Mouse (Mus musculus) kidney, embryonic 16.5 days (tissue): ENCODE measurements around the gene Kifc3. TPM values are rescaled to one million over a fixed set of nuclear protein-coding genes. Genes with fewer than 3 reads are reported as not detected.

Experiments used
- ATAC-seq: fragments of 200-750 bp; cut with Nextera tagmentation; 2 replicates; pipeline ENCODE4 v1.8.0; 2017; ENCODE audit warnings: moderate TSS enrichment; ENCODE audit not compliant: low FRiP score, low TSS enrichment
- H3K27ac ChIP-seq: fragments of 300-500 bp; sonication (generic); 2 replicates; pipeline ENCODE4 v1.5.1; 2014; ENCODE audit warnings: low read length
- H3K27me3 ChIP-seq: fragments of 300-500 bp; sonication (generic); 2 replicates; pipeline ENCODE4 v1.6.1; 2014; ENCODE audit warnings: low read length, control low read depth, mixed read lengths; ENCODE audit not compliant: insufficient read depth
- H3K36me3 ChIP-seq: fragments of 300-500 bp; sonication (generic); 2 replicates; pipeline ENCODE4 v1.6.1; 2014; ENCODE audit warnings: low read length, control low read depth, mixed read lengths; ENCODE audit not compliant: insufficient read depth
- H3K4me1 ChIP-seq: fragments of 300-500 bp; sonication (generic); 2 replicates; pipeline ENCODE4 v1.6.1; 2014; ENCODE audit warnings: low read length, control low read depth, mixed read lengths; ENCODE audit not compliant: insufficient read depth
- H3K4me2 ChIP-seq: fragments of 300-500 bp; sonication (generic); replicated peaks from 2 replicates; pipeline ENCODE4 v1.6.1; 2014; ENCODE audit warnings: low read depth, low read length
- H3K4me3 ChIP-seq: fragments of 300-500 bp; sonication (generic); 2 replicates; pipeline ENCODE4 v1.5.1; 2014; ENCODE audit warnings: mild to moderate bottlenecking, low read length
- H3K9ac ChIP-seq: fragments of 300-500 bp; sonication (generic); replicated peaks from 2 replicates; pipeline ENCODE4 v1.6.1; 2014; ENCODE audit warnings: low read length
- H3K9me3 ChIP-seq: fragments of 300-500 bp; sonication (generic); 2 replicates; pipeline ENCODE4 v1.6.1; 2016; ENCODE audit warnings: low read length, control low read depth
- whole genome bisulfite sequencing: fragments of 180-500 bp; shearing (Covaris S2); extraction: QIAGEN DNeasy Blood & Tissue Kit; methylation state at CpG from one replicate; pipeline ENCODE4 v1.1.7; 2014; 5-methylcytosine and 5-hydroxymethylcytosine counted together
- polyA plus RNA-seq: library from polyadenylated mRNA; unstranded; fragments of >200 nt; fragmentation: Nextera tagmentation; extraction: Ambion mirVana; gene quantifications from 2 replicates; pipeline ENCODE4 v1.2.1, GENCODE M21; 2015

Kifc3 gene
- polyA plus RNA-seq, 1 experiment from 2014 or later: 37.7 TPM

- Histone ChIP-seq H3K9ac (no peak overlapping the region), H3K36me3 (peaks cover 19% of the 10 kb centered on the region; the same call in 1 of the 2 replicates), H3K27me3 (no peaks in the 10 kb centered on the region), H3K4me1 (peaks cover 22% of the 10 kb centered on the region), H3K27ac (no peak overlapping the region), H3K9me3 (no peaks in the 10 kb centered on the region), H3K4me2 (no peak overlapping the region), H3K4me3 (no peak overlapping the region)
- ATAC-seq: no peak
- WGBS: 72% methylated on average over 5 of the region's 5 CpGs
Measured at GRCm38 (mm10) chr8:95131983-95132382, 70.6 kb downstream of the Kifc3 start.

- 47% methylated on average over 15 of the region's 15 CpGs for WGBS
- no peaks in the 10 kb centered on the region for H3K27me3 ChIP-seq
- no peak overlapping the region for H3K4me3 ChIP-seq
- ATAC-seq: peak; percentile 33; the same call in 1 of the 2 replicates
- no peak overlapping the region for H3K27ac ChIP-seq
- no peaks in the 10 kb centered on the region for H3K9me3 ChIP-seq
- H3K4me2 ChIP-seq: no peak overlapping the region
- H3K4me1 ChIP-seq: peaks cover 18% of the 10 kb centered on the region
- no peak overlapping the region for H3K9ac ChIP-seq
- peaks cover 25% of the 10 kb centered on the region for H3K36me3 ChIP-seq
Measured at GRCm38 (mm10) chr8:95130966-95131537, 71.6 kb downstream of the Kifc3 start.

DNA sequence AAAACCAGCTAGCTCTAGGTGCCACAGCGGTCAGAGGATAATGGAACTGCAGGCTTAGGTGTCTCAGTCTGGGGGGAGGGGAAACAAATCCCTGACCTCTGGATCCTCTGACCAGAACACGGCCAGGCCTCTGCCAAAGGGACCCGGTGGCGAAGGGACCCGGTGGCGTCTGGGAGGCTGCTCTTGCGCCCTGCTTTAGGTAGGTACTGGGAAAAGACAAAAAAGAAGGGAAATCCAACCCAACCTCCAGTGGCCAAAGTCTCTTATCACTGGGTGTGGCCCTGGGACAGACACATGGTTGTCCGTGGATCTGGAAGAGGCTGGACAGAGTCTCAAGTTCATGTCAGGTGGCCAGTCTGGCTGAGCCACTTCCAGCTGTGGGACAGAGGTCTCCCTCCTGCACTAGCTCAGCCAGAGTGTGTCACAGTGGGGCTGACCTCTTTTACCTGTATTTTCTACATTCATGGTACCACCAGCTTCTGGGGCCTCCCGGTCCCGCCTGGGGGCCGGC, 73.8 kb downstream of the Kifc3 start:
- no peaks in the 10 kb centered on the region for H3K27me3 ChIP-seq
- WGBS: 89% methylated on average over 11 of the region's 11 CpGs

DNA sequence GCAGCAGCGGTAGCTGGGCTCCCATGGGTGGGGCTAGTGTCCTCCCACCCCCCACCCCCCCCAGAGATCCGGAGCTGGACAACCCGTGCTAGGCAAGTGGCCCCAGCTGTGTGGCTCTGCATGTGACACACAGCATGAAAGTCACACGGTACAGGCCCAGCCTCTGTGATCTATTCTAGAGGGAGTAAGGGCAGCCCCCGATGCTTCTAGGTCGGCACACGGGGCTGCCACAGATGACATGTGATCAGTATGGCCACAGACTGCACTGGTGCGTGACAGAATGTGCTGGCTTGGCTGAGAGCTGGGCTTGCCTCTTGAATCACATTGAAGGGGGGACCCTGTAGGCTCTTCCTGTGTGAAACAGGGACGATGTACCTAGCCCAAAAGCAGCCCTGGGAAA, 75.0 kb downstream of the Kifc3 start:
- ATAC-seq: peak; percentile 88
- H3K4me3 ChIP-seq: no peak overlapping the region
- no peak overlapping the region for H3K4me2 ChIP-seq
- no peak overlapping the region for H3K9ac ChIP-seq
- H3K9me3 ChIP-seq: no peaks in the 10 kb centered on the region
- H3K27ac ChIP-seq: no peak overlapping the region
- WGBS: 32% methylated on average over 9 of the region's 9 CpGs
- peaks cover 18% of the 10 kb centered on the region for H3K4me1 ChIP-seq
- H3K36me3 ChIP-seq: peaks cover 23% of the 10 kb centered on the region
- no peaks in the 10 kb centered on the region for H3K27me3 ChIP-seq

More for the DNA sequence above, 73.8 kb downstream of the Kifc3 start:
- H3K9me3 ChIP-seq: no peaks in the 10 kb centered on the region
- no peak overlapping the region for H3K4me2 ChIP-seq
- H3K36me3 ChIP-seq: peaks cover 27% of the 10 kb centered on the region
- H3K27ac ChIP-seq: no peak overlapping the region
- ATAC-seq: no peak
- no peak overlapping the region for H3K4me3 ChIP-seq
- peaks cover 18% of the 10 kb centered on the region for H3K4me1 ChIP-seq
- no peak overlapping the region for H3K9ac ChIP-seq

GRCm38 (mm10) chr8:95126497-95126896, 76.1 kb downstream of the Kifc3 start:
- H3K4me2 ChIP-seq: no peak overlapping the region
- WGBS: 86% methylated on average over 11 of the region's 11 CpGs
- ATAC-seq: 0 out of 2 replicates have a peak, but pooled peaks have one; percentile 24
- H3K4me3 ChIP-seq: no peak overlapping the region
- H3K36me3 ChIP-seq: peaks cover 20% of the 10 kb centered on the region
- no peak overlapping the region for H3K27ac ChIP-seq
- no peak overlapping the region for H3K9ac ChIP-seq
- peaks cover 16% of the 10 kb centered on the region for H3K4me1 ChIP-seq
- no peaks in the 10 kb centered on the region for H3K9me3 ChIP-seq
- H3K27me3 ChIP-seq: no peaks in the 10 kb centered on the region

GRCm38 (mm10) chr8:95123455-95123854, 79.2 kb downstream of the Kifc3 start:
- Histone ChIP-seq H3K9me3 (no peaks in the 10 kb centered on the region), H3K27me3 (no peaks in the 10 kb centered on the region), H3K4me1 (peaks cover 9% of the 10 kb centered on the region), H3K36me3 (peaks cover 20% of the 10 kb centered on the region), H3K27ac (no peak overlapping the region), H3K4me2 (no peak overlapping the region), H3K4me3 (no peak overlapping the region), H3K9ac (no peak overlapping the region)
- ATAC-seq: no peak
- WGBS: 92% methylated on average over 5 of the region's 5 CpGs

DNA sequence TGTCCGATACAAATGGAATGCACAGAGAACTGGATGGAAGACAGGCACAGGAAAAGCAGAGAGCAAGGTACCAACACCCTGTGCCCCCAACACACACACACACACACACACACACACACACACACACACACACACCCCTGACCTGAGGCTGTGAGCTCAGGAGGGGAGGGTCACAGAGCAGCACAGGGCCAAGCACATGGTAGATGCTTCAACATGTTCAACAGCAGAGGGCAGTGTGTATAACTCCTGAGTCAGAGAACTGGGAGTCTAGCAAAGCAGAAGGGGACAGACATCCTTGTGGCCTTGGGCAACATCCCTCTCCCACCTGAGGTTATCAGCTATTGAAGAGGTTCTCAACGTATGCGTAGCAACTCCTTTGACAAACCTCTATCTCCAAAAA, 88.9 kb downstream of the Kifc3 start:
- Histone ChIP-seq H3K27me3 (no peaks in the 10 kb centered on the region), H3K4me1 (no peaks in the 10 kb centered on the region), H3K4me2 (no peak overlapping the region), H3K9ac (no peak overlapping the region), H3K9me3 (no peaks in the 10 kb centered on the region), H3K4me3 (no peak overlapping the region), H3K36me3 (peaks cover 6% of the 10 kb centered on the region; the same call in 1 of the 2 replicates), H3K27ac (no peak overlapping the region)
- peak; percentile 65 for ATAC-seq
- WGBS: 86% methylated on average over 3 of the region's 3 CpGs

GRCm38 (mm10) chr8:95113108-95113507, 89.5 kb downstream of the Kifc3 start:
- Histone ChIP-seq H3K9me3 (no peaks in the 10 kb centered on the region), H3K27ac (no peak overlapping the region), H3K27me3 (no peaks in the 10 kb centered on the region), H3K4me2 (no peak overlapping the region), H3K36me3 (peaks cover 6% of the 10 kb centered on the region; the same call in 1 of the 2 replicates), H3K4me1 (no peaks in the 10 kb centered on the region), H3K9ac (no peak overlapping the region), H3K4me3 (no peak overlapping the region)
- 87% methylated on average over 4 of the region's 4 CpGs for WGBS
- 0 out of 2 replicates have a peak, but pooled peaks have one; percentile 15 for ATAC-seq

DNA sequence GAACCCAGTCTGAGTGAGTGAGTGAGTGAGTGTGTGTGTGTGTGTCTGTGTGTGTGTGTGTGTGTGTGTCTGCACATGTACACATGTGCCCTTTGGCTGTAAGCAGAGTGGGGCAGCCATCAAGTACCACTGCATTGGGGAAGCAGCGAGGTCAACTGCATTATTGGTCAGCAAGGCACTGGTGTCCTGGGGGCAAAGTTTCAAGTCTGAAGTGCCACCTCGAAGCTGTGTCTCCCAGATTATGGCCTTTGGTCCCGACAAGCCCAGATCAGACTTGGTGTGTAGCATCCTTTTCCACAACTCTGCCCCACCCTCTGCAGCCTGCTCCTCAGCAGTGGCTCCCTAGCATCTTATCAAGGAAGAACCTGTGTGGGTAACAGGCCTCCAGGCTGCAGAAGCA, 90.0 kb downstream of the Kifc3 start:
- 89% methylated on average over 3 of the region's 3 CpGs for WGBS
- H3K4me2 ChIP-seq: no peak overlapping the region
- H3K4me1 ChIP-seq: no peaks in the 10 kb centered on the region
- peaks cover 9% of the 10 kb centered on the region; the same call in 1 of the 2 replicates for H3K36me3 ChIP-seq
- no peak overlapping the region for H3K4me3 ChIP-seq
- no peak overlapping the region for H3K9ac ChIP-seq
- H3K27ac ChIP-seq: no peak overlapping the region
- no peaks in the 10 kb centered on the region for H3K27me3 ChIP-seq
- no peaks in the 10 kb centered on the region for H3K9me3 ChIP-seq
- no peak for ATAC-seq

- no peaks in the 10 kb centered on the region for H3K27me3 ChIP-seq
- H3K4me3 ChIP-seq: no peak overlapping the region
- WGBS: 92% methylated on average over 13 of the region's 13 CpGs
- no peak overlapping the region for H3K9ac ChIP-seq
- no peak overlapping the region for H3K27ac ChIP-seq
- ATAC-seq: no peak
- H3K4me2 ChIP-seq: no peak overlapping the region
- no peaks in the 10 kb centered on the region for H3K9me3 ChIP-seq
- no peaks in the 10 kb centered on the region for H3K4me1 ChIP-seq
- H3K36me3 ChIP-seq: peaks cover 25% of the 10 kb centered on the region
Measured at GRCm38 (mm10) chr8:95107306-95107705, 95.3 kb downstream of the Kifc3 start.
